Mouse (Mus musculus) stomach, embryonic 15.5 days (tissue): ENCODE measurements around the gene Slf1. TPM values are rescaled to one million over a fixed set of nuclear protein-coding genes. Genes with fewer than 3 reads are reported as not detected.

ENCODE experiments used
- ATAC-seq: fragments of 200-750 bp; cut with Nextera tagmentation; 2 replicates; pipeline ENCODE4 v1.8.0; 2017; ENCODE audit warnings: low read depth, moderate number of reproducible peaks, moderate TSS enrichment; ENCODE audit not compliant: insufficient read depth, low FRiP score
- H3K27ac ChIP-seq: fragments of 300-500 bp; sonication (generic); 2 replicates; pipeline ENCODE4 v1.5.1; 2015; ENCODE audit warnings: mild to moderate bottlenecking, inconsistent platforms
- H3K27me3 ChIP-seq: fragments of 300-500 bp; sonication (generic); replicated peaks from 2 replicates; pipeline ENCODE4 v1.6.1; 2015; ENCODE audit warnings: inconsistent platforms
- H3K36me3 ChIP-seq: fragments of 300-500 bp; sonication (generic); 2 replicates; pipeline ENCODE4 v1.6.1; 2015; ENCODE audit warnings: inconsistent platforms
- H3K4me1 ChIP-seq: fragments of 300-500 bp; sonication (generic); 2 replicates; pipeline ENCODE4 v1.6.1; 2015; ENCODE audit warnings: inconsistent platforms
- H3K4me2 ChIP-seq: fragments of 300-500 bp; sonication (generic); 2 replicates; pipeline ENCODE4 v1.6.1; 2015; ENCODE audit warnings: mild to moderate bottlenecking, inconsistent platforms
- H3K4me3 ChIP-seq: fragments of 300-500 bp; sonication (generic); replicated peaks from 2 replicates; pipeline ENCODE4 v1.5.1; 2015; ENCODE audit warnings: inconsistent platforms
- H3K9ac ChIP-seq: fragments of 300-500 bp; sonication (generic); 2 replicates; pipeline ENCODE4 v1.6.1; 2015; ENCODE audit warnings: inconsistent platforms
- H3K9me3 ChIP-seq: fragments of 300-500 bp; sonication (generic); 2 replicates; pipeline ENCODE4 v1.6.1; 2016; ENCODE audit warnings: inconsistent platforms
- WGBS: fragments of 180-500 bp; shearing (Covaris S2); methylation state at CpG from one replicate; pipeline ENCODE4 v1.1.7; 2015; 5-methylcytosine and 5-hydroxymethylcytosine counted together
- polyA plus RNA-seq: library from polyadenylated mRNA; unstranded; fragments of >200 nt; fragmentation: Nextera tagmentation; extraction: Ambion mirVana; gene quantifications from 2 replicates; pipeline ENCODE4 v1.2.1, GENCODE M21; 2015

Slf1 gene
- polyA plus RNA-seq, 1 experiment from 2014 or later, result 33.1 TPM

DNA sequence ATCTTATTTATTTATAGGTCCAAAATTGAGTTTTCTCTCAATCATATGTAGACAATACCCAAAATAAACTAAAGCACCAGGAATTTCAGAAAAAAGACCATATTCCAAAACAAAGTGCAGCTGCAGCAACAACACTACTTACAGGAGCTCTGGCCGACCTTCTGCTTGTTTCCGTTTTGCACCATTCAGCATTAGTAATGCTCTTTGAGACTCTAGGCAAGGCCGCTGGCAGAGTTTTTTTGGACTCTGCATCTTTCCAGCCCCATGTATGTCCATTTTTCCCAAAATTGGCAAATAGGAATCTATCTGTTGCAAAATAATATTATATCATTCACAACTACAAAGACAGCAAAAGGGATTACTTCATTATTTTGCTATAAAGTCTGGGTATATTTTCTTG lies 85.5 kb downstream of the Slf1 start:
- no peak overlapping the region for H3K27ac ChIP-seq
- H3K9ac ChIP-seq, result no peak overlapping the region
- H3K36me3 ChIP-seq, result no peaks in the 10 kb centered on the region
- no peak overlapping the region for H3K4me3 ChIP-seq
- H3K4me2 ChIP-seq, result no peak overlapping the region
- H3K9me3 ChIP-seq, result no peaks in the 10 kb centered on the region
- H3K4me1 ChIP-seq, result no peaks in the 10 kb centered on the region
- ATAC-seq, result no peak
- no peaks in the 10 kb centered on the region for H3K27me3 ChIP-seq
- WGBS, result 63% methylated on average over 3 of the region's 3 CpGs

DNA sequence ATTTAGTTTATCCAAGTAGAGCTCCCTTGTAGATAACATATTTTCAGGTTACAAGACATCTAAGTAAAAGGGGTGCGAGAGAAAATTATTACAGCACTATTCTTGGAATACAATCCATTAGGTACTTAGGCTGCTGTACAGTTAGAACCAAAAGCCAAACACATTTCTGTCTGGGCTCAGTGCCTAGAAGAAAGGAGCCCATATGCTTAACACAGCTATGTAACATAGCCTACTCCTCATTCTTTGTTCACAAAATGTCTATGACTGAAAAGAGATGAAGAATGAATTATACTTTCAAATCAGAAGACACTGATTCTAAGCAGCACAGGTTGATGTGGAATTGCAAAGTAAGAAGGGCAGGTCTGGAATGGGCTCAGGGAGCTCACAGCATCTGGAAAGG lies 86.8 kb downstream of the Slf1 start:
- 59% methylated on average over 1 of the region's 1 CpGs for WGBS

DNA sequence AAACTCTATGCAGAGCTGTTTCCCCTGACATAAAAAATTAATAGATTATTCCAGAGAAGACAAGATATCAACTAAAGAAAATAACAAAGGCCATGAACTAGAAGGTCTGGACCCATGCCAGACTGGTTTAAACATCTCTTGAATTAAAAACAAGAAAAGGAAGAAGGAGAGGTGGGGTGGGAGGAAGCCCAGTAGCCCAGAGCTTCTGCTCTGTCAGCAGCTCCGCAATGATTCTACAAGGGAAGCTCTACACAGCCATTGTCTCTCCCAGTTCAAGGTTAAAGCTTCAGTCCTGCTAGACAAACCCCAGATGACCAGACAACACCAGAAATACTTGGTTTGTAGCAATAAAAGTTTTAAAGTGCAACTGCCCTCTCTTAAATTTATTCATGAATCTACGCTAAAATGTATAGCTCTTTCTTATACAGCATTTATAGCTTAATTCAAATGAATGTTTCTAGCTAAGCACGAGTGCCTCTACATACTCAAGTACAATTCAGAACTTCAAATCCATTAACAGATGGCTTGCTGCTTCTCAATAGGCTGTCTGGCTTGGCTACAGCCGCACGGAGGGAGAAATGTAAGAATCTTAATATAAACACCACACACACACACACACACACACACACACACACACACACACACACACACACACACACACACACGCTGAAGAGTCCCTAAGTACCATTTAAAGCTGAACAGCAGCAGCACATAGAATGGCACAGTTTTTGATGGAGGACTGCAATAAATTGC lies 87.9 kb downstream of the Slf1 start:
- peak; percentile 38; the same call in 1 of the 2 replicates for ATAC-seq
- no peaks in the 10 kb centered on the region for H3K9me3 ChIP-seq
- no peak overlapping the region for H3K9ac ChIP-seq
- WGBS, result 49% methylated on average over 6 of the region's 6 CpGs
- H3K27me3 ChIP-seq, result no peaks in the 10 kb centered on the region
- H3K4me3 ChIP-seq, result no peak overlapping the region
- H3K36me3 ChIP-seq, result no peaks in the 10 kb centered on the region
- H3K4me1 ChIP-seq, result no peaks in the 10 kb centered on the region
- no peak overlapping the region for H3K4me2 ChIP-seq
- peak overlapping the region; percentile 31; the same call in 1 of the 2 replicates for H3K27ac ChIP-seq

More for the DNA sequence above, 86.8 kb downstream of the Slf1 start:
- H3K4me1 ChIP-seq, result no peaks in the 10 kb centered on the region
- H3K4me2 ChIP-seq, result no peak overlapping the region
- no peaks in the 10 kb centered on the region for H3K9me3 ChIP-seq
- ATAC-seq, result peak; percentile 53; the same call in 1 of the 2 replicates
- no peaks in the 10 kb centered on the region for H3K27me3 ChIP-seq
- H3K9ac ChIP-seq, result no peak overlapping the region
- H3K4me3 ChIP-seq, result no peak overlapping the region
- no peak overlapping the region for H3K27ac ChIP-seq
- no peaks in the 10 kb centered on the region for H3K36me3 ChIP-seq

DNA sequence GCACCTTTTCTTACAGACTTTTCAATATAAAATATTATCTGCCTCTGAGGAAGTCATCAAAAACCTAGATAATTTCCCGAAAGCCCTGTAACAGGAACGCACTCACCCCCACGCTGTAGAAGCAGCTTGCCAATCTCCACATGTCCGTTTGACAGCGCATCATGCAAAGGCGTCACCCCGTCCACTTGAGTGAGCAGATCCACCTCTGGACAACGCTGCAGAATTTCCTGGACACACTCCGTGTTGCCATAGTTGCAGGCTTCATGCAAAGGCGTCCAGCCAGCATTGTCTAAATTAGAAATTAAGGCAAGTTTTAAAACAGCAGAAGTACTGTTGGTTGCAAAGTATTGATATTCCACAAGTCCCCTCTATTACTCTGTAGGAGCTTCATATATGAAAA lies 88.9 kb downstream of the Slf1 start:
- Histone ChIP-seq H3K4me1 (no peaks in the 10 kb centered on the region), H3K4me3 (no peak overlapping the region), H3K27ac (no peak overlapping the region), H3K9ac (no peak overlapping the region), H3K9me3 (no peaks in the 10 kb centered on the region), H3K27me3 (no peaks in the 10 kb centered on the region), H3K36me3 (no peaks in the 10 kb centered on the region), H3K4me2 (no peak overlapping the region)
- ATAC-seq, result no peak
- WGBS, result 82% methylated on average over 10 of the region's 10 CpGs

DNA sequence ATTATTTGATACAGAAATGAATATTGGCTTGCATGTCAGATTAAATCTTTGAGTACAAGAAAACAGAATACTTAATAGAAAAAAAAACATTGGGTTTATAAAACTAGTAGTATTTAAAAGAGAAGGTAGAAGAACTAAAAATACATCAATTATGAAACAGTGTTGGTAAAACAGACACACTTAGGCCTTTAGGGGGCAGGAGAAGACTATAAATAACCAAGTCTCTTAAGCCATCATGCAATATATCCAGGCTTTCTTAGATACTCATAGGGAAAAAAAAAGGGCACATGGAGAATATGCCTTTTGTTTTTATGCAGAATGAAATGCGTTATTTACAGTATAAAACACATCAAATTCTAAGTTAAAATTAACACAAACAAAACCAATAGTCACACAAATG lies 89.9 kb downstream of the Slf1 start:
- H3K27ac ChIP-seq, result no peak overlapping the region
- H3K9me3 ChIP-seq, result no peaks in the 10 kb centered on the region
- no peak for ATAC-seq
- WGBS, result 78% methylated on average over 1 of the region's 1 CpGs
- no peak overlapping the region for H3K4me2 ChIP-seq
- H3K4me1 ChIP-seq, result no peaks in the 10 kb centered on the region
- no peaks in the 10 kb centered on the region for H3K27me3 ChIP-seq
- no peak overlapping the region for H3K9ac ChIP-seq
- no peaks in the 10 kb centered on the region for H3K36me3 ChIP-seq
- no peak overlapping the region for H3K4me3 ChIP-seq

DNA sequence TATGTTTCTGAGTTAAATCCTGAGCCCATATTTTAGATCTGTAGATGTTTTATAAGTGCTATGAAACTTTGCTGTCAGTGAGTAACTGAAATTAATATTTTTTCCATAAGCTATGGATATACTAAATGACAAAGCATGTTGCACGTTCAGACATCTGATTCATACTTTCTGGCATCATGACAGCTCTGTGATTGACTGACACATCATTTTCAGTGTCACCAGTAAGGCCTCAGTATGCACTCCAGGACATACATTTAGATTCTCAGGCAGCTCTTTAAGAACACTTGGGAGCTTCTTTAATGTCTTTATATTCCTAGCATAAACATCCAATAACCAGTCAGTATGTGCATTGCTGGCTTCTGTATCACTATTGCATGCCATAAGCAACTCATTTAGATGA lies 91.9 kb downstream of the Slf1 start:
- H3K4me3 ChIP-seq, result no peak overlapping the region
- H3K36me3 ChIP-seq, result no peaks in the 10 kb centered on the region
- no peak overlapping the region for H3K27ac ChIP-seq
- 60% methylated on average over 1 of the region's 1 CpGs for WGBS
- H3K4me2 ChIP-seq, result no peak overlapping the region
- no peaks in the 10 kb centered on the region for H3K27me3 ChIP-seq
- H3K9ac ChIP-seq, result no peak overlapping the region
- no peaks in the 10 kb centered on the region for H3K9me3 ChIP-seq
- no peak for ATAC-seq
- no peaks in the 10 kb centered on the region for H3K4me1 ChIP-seq

DNA sequence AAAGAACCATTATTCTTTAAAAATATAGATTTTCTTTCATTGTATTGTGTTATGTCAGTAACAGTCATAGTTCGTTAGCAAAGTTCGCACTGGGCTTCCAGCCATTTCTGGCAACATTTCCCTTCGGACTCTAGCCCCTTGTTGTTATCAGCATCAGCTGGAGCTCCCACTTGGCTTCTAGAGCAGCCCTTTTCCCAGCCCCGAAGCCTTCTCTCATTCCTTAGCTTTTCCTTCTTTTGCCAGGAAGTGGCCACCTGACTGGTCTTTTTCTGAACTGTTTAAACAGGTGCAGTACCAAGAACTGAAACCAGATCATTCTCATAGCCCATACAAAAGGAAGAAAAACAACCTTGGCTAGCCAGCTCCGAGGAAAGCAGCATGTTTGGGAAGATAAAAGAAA lies 105.7 kb downstream of the Slf1 start:
- Histone ChIP-seq H3K9me3 (no peaks in the 10 kb centered on the region), H3K4me2 (0 out of 2 replicates have a peak overlapping the region, but pooled peaks have one; percentile 13), H3K27ac (no peak overlapping the region), H3K9ac (no peak overlapping the region), H3K36me3 (no peaks in the 10 kb centered on the region), H3K27me3 (no peaks in the 10 kb centered on the region), H3K4me1 (no peaks in the 10 kb centered on the region), H3K4me3 (no peak overlapping the region)
- WGBS, result 41% methylated on average over 5 of the region's 5 CpGs
- ATAC-seq, result no peak; the same call in 1 of the 2 replicates

DNA sequence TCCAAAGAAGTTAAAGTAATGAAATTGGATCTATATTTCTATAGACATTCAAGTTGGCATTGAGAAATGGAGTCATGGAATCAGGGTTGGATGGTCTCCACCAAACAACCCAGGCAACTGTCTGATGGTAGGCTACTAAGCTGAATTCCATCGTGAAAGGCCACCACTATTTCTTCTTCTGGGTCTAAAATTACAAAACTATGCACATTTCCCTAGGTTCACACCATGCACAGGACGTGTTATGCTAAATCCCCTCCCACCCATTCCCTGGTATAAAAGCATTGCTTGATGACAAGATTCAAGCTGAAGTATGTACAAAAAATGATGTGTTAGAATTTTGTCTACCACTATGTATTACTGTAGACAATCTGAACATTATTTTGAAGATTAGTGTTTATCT lies 116.4 kb downstream of the Slf1 start:
- no peaks in the 10 kb centered on the region for H3K36me3 ChIP-seq
- WGBS, result 85% methylated on average over 2 of the region's 2 CpGs
- no peaks in the 10 kb centered on the region for H3K9me3 ChIP-seq

DNA sequence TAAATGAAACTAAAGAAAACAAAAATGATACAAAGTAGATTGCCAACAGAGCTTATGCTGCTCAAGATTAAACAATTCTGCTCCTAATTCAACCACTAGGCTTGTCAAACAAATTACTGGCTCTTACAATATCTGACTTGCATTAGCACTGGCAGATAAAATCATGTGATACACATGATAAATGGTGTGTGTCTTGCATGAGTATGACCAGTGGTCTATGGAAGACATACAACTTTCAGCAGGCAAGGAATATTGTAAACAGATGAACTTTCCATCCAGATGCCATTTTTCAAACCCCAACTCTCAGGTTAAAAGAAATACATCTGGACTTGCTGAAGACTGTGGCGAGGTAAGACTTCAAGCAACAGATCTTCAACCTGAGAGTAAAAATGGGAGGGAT lies 131.6 kb downstream of the Slf1 start:
- no peaks in the 10 kb centered on the region for H3K27me3 ChIP-seq
- ATAC-seq, result no peak; the same call in 1 of the 2 replicates
- no peaks in the 10 kb centered on the region for H3K36me3 ChIP-seq
- no peak overlapping the region for H3K4me2 ChIP-seq
- H3K27ac ChIP-seq, result no peak overlapping the region
- 73% methylated on average over 1 of the region's 1 CpGs for WGBS
- no peak overlapping the region for H3K9ac ChIP-seq
- no peaks in the 10 kb centered on the region for H3K9me3 ChIP-seq
- H3K4me3 ChIP-seq, result no peak overlapping the region
- no peaks in the 10 kb centered on the region for H3K4me1 ChIP-seq

More for the DNA sequence above, 116.4 kb downstream of the Slf1 start:
- Histone ChIP-seq H3K9ac (no peak overlapping the region), H3K4me2 (no peak overlapping the region), H3K4me1 (no peaks in the 10 kb centered on the region), H3K4me3 (no peak overlapping the region), H3K27ac (no peak overlapping the region), H3K27me3 (no peaks in the 10 kb centered on the region)
- no peak for ATAC-seq

DNA sequence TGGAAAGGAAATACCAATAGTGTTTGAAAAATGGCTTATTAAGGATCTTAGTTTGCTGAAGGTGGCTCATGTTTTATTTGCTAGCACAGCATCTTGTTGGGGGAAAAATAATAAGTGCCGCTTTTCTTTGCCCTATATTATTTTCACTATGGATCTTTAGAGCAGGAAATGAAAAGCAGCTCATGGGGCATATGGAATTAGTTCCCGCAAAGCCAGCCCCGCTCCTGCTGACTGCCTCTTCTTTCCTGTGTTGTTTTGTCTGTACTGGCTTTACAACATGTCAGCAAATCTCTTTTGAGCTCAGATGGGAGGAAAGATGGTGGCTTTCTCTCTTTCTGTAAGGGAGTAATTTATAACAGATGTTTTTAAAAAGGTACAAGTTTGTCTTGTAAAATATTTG lies 132.6 kb downstream of the Slf1 start:
- no peaks in the 10 kb centered on the region for H3K4me1 ChIP-seq
- H3K27me3 ChIP-seq, result no peaks in the 10 kb centered on the region
- no peak overlapping the region for H3K27ac ChIP-seq
- no peak for ATAC-seq
- no peak overlapping the region for H3K4me3 ChIP-seq
- H3K9ac ChIP-seq, result no peak overlapping the region
- H3K4me2 ChIP-seq, result no peak overlapping the region
- whole genome bisulfite sequencing, result 77% methylated on average over 3 of the region's 3 CpGs
- no peaks in the 10 kb centered on the region for H3K9me3 ChIP-seq
- no peaks in the 10 kb centered on the region for H3K36me3 ChIP-seq
